Mouse (Mus musculus): ENCODE data around the gene Gclc. TPM values are rescaled to one million over a fixed set of nuclear protein-coding genes. Genes with fewer than 3 reads are reported as not detected.

Gene Gclc
- polyA plus RNA-seq, 1 experiment from 2014 or later: 18.1 TPM

DNA sequence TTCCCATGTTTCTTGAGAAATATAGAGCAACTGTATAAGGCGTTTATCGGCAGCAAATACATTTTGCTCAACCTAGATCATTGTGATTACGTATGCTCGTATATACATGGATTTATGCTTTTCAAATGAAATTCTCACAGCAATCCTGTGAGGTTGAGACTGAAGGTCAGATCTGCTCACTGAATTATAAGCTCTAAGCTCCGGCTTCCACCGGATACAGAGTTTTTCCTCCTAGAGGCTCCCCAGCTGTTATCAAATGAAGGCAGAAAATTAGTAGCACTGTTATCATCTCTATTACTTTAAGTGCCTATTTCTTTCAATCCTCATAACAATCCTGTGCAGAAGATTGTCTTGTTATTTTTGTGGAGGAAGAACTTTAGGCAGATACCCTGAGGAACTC lies 80.8 kb downstream of the Gclc start:
- no peak overlapping the region for H3K27ac ChIP-seq (replicated peaks)
- H3K9ac ChIP-seq (ENCODE audit: low read length): no peak overlapping the region
- no peak overlapping the region for H3K4me2 ChIP-seq (replicated peaks; ENCODE audit: low read depth)
- DNase-seq (ENCODE audit: low spot score): no peak
- ATAC-seq (ENCODE audit: low FRiP score, low TSS enrichment): no peak
- H3K4me3 ChIP-seq (ENCODE audit: low read depth, low read length): no peak overlapping the region
- H3K4me1 ChIP-seq (replicated peaks; ENCODE audit: control insufficient read depth, insufficient read depth): no peaks in the 10 kb centered on the region
- no peak for TF ChIP-seq EP300 (optimal IDR thresholded peaks at IDR 0.05)
- no peaks in the 10 kb centered on the region for H3K27me3 ChIP-seq (ENCODE audit: control insufficient read depth, insufficient read depth, low read length)
- WGBS: 72% methylated on average over 6 of the region's 6 CpGs
- no peaks in the 10 kb centered on the region for H3K9me3 ChIP-seq (ENCODE audit: control insufficient read depth, low read length)
- H3K36me3 ChIP-seq (ENCODE audit: control insufficient read depth, insufficient read depth, low read length): no peaks in the 10 kb centered on the region

DNA sequence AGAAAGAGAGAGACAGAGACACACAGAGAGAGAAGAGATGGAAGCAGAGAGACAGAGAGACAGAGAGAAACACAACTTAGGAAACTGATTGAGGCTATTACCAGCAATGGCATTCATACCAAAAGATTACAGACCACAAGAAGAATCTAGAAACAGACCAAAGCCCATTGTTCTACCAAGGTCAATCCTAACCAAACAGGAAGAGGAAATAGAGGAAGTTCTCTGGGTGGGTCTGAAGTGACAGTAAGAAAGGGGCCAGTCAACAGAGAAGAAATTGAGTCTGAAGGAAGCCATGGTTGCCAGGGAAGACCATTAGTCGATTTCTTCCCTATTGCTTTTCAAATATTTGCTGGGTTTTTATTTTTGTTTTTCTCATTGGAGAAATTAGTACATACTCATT lies 81.4 kb downstream of the Gclc start:
- Histone ChIP-seq H3K4me2 (replicated peaks; ENCODE audit: low read depth) (no peak overlapping the region), H3K27me3 (ENCODE audit: control insufficient read depth, insufficient read depth, low read length) (no peaks in the 10 kb centered on the region), H3K4me1 (replicated peaks; ENCODE audit: control insufficient read depth, insufficient read depth) (no peaks in the 10 kb centered on the region), H3K36me3 (ENCODE audit: control insufficient read depth, insufficient read depth, low read length) (no peaks in the 10 kb centered on the region), H3K9me3 (ENCODE audit: control insufficient read depth, low read length) (no peaks in the 10 kb centered on the region), H3K4me3 (ENCODE audit: low read depth, low read length) (no peak overlapping the region), H3K27ac (replicated peaks) (no peak overlapping the region), H3K9ac (ENCODE audit: low read length) (no peak overlapping the region)
- 82% methylated on average over 1 of the region's 1 CpGs for WGBS
- DNase-seq (ENCODE audit: low spot score): no peak
- TF ChIP-seq EP300 (optimal IDR thresholded peaks at IDR 0.05) (no peak), CTCF (IDR thresholded peaks at IDR 0.05; ENCODE audit: low read depth) (no peak)
- ATAC-seq (ENCODE audit: low FRiP score, low TSS enrichment): no peak

DNA sequence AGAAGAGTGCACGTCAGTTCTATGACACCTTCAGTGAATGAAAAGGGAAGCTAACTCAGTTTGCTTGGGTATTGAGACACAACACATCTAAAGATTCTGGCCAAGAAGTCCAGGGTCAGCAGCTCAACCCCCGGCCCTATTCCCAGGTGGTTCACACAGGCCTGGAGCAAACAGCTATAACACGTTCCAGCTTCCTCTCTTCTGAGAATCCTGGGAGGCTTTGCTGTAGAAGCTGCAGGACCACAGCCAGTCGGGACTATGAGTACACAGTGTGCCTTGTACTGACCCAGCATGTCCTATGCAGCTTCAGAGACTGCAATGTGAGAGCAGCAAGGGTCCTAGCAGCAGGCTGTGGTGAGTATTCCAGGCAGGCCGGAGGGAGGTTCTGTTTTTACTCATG lies 84.3 kb downstream of the Gclc start:
- no peaks in the 10 kb centered on the region for H3K9me3 ChIP-seq (ENCODE audit: control insufficient read depth, low read length)
- TF ChIP-seq CTCF (IDR thresholded peaks at IDR 0.05; ENCODE audit: low read depth) (no peak), EP300 (optimal IDR thresholded peaks at IDR 0.05) (no peak)
- H3K27me3 ChIP-seq (ENCODE audit: control insufficient read depth, insufficient read depth, low read length): no peaks in the 10 kb centered on the region
- H3K4me1 ChIP-seq (replicated peaks; ENCODE audit: control insufficient read depth, insufficient read depth): no peaks in the 10 kb centered on the region
- DNase-seq (ENCODE audit: low spot score): no peak
- no peak overlapping the region for H3K27ac ChIP-seq (replicated peaks)
- H3K36me3 ChIP-seq (ENCODE audit: control insufficient read depth, insufficient read depth, low read length): no peaks in the 10 kb centered on the region
- no peak overlapping the region for H3K9ac ChIP-seq (ENCODE audit: low read length)
- no peak overlapping the region for H3K4me2 ChIP-seq (replicated peaks; ENCODE audit: low read depth)
- ATAC-seq (ENCODE audit: low FRiP score, low TSS enrichment): no peak
- 64% methylated on average over 5 of the region's 5 CpGs for WGBS
- H3K4me3 ChIP-seq (ENCODE audit: low read depth, low read length): no peak overlapping the region

Other genes starting within 250 kb of the Gclc start
- gene Lrrc1, start 209.7 kb upstream of the Gclc start, polyA plus RNA-seq (2015; fragmentation: Nextera tagmentation; extraction: Ambion mirVana): 14.9 and 16.2 TPM in 2 replicates
- gene Klhl31, start 118.0 kb upstream of the Gclc start, polyA plus RNA-seq (2015; fragmentation: Nextera tagmentation; extraction: Ambion mirVana): 0.08 and 0.17 TPM in 2 replicates
- gene Elovl5, start 162.8 kb downstream of the Gclc start, polyA plus RNA-seq (2015; fragmentation: Nextera tagmentation; extraction: Ambion mirVana): 38.0 and 39.5 TPM in 2 replicates

Measured in stomach, postnatal 0 days (tissue).